Mouse (Mus musculus): ENCODE measurements at regions not wholly inside any gene's neighbourhood (a gene's known extent, or its start where the extent isn't known, plus 50 kb on each side); places are given as distances from the start of the nearest gene placed in this dataset.

GRCm38 (mm10) chr4:39833634-39834033, 309.2 kb upstream of the Aco1 start:
- in situ Hi-C loops (cut with MboI, MseI) = no loop called here
